Mouse (Mus musculus) MN1 (cell line): ENCODE data around the gene Tsc22d1.

Experiments used
- DNase-seq: peaks from one replicate; pipeline ENCODE4 v3.0.0-alpha.2; 2016; ENCODE audit warnings: low spot score

The Tsc22d1 gene

GRCm38 (mm10) chr14:76414862-76415780 lies at the start of gene Tsc22d1:
Gene Tsc22d1, plus strand, starts transcription at chr14:76414961.
- DNase-seq: peak; percentile 44

- DNase-seq: no peak
Measured at GRCm38 (mm10) chr14:76373638-76374037, 41.1 kb upstream of the Tsc22d1 start.

GRCm38 (mm10) chr14:76374601-76375000 lies 40.2 kb upstream of the Tsc22d1 start:
- no peak for DNase-seq

GRCm38 (mm10) chr14:76376561-76376960 lies 38.2 kb upstream of the Tsc22d1 start:
- DNase-seq: no peak

DNA sequence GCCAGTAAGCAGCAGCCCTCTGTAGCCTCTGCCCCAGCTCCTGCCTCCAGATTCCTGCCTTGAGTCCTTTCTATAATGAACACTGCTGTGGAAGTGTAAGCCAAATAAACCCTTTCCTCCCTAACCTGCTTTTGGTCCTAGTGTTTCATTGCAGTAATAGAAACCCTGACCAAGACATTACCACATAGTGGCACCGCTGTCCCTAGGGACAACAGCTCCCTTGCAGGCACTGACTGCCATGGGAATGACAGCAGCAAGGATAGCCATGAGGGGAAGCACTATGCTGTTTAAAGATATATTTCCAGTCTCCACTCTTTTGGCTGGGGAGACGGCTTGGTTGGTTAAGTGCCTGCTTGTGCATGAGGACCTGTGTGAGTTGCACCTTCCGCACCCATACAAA lies 35.4 kb upstream of the Tsc22d1 start:
- no peak for DNase-seq

DNA sequence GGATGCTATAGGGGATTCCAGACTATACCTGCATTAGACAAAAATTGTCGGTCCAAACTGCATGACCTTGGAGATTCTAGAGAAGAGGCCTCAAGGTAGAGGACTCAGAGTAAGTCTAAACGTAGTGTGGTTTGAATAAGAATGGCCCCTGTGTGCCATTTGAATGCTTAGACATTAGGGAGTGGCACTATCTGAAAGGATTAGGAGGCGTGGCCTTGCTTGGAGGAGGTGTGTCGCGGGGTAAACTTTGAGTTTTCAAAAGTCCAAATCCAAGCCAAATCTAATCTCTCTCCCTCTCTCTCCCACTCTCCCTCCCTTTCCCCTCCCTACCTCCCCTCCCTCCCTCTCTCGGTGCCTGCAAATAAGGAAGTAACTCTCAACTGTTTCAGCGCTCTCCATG lies 26.7 kb upstream of the Tsc22d1 start:
- no peak for DNase-seq

GRCm38 (mm10) chr14:76398251-76398650 lies 16.5 kb upstream of the Tsc22d1 start:
- peak; percentile 12 for DNase-seq

- DNase-seq: no peak
Measured at GRCm38 (mm10) chr14:76402574-76402973, 12.2 kb upstream of the Tsc22d1 start.

DNA sequence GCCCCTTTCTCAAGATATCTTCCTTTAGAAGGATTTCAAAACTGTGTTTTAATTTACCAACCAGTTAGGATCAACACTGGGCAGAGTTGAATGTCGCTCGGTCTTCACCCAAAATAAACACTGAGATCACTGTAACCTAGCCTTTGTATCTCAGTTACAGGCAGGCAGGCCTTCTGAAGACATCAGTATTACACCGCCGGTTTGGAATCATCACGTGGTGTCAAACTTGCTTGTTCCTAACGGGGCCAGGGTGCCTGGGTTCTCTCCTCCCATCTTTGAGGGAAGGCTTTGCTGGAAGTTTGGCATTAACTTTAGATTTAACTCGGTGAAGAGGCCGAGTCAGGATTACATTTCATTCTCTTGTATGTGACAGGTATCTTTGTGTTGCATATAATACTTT lies 5.7 kb upstream of the Tsc22d1 start:
- DNase-seq: no peak

GRCm38 (mm10) chr14:76413773-76414121 lies 1.0 kb upstream of the Tsc22d1 start:
- DNase-seq: no peak

DNA sequence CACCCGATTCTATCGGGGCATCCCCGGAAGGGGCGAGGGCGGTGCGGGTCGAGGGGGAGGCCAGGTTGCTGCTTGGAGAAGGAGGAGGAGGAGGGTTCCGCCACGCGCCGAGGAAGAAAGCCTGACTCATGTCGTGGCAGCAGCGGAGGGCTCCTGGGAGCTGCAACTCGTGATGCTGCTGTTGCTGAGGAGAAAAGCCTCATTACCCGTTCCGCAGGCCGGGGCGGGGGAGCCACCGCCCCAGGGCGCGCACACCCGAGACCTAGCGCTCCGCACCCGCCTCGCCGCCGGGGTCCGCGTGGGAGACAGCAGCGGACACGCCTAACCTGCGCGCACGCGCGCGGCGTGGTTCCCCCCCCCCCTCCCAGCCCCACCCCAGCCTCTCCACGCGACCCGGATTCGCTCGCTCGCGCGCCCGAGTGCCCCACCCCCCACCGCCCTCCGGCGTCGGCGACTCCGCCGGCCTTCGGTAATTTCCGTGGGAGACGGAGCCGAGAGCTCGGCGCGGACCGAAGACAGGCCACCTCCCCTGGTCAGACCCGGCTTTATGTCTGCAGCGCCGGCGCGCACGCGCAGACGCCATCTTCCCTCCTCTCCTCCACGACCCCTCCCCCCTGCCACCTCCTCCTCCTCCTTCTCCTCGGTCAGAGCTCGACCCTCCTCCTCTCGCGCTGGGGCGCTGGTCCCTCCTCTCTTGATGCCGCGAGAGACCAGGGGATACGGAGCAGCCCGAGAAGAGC lies 469 bp upstream of the Tsc22d1 start:
- DNase-seq: peak; percentile 98

GRCm38 (mm10) chr14:76415781-76416301 lies 1.1 kb downstream of the Tsc22d1 start:
- DNase-seq: peak; percentile 39

- peak; percentile 17 for DNase-seq
Measured at GRCm38 (mm10) chr14:76416366-76417040, 1.7 kb downstream of the Tsc22d1 start.

DNA sequence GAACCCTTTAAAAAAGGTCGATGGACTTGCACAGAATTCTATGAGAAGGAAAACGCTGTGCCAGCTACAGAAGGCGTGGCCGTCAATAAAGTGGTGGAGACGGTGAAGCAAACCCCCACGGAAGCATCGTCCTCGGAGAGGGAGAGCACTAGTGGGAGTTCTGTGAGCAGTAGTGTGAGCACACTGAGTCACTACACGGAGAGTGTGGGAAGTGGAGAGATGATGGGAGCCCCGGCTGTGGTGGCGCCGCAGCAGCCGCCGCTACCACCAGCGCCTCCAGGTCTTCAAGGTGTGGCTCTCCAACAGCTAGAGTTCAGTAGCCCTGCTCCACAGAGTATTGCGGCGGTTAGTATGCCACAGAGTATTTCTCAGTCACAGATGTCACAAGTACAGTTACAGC lies 2.6 kb downstream of the Tsc22d1 start:
- no peak for DNase-seq

- no peak for DNase-seq
Measured at GRCm38 (mm10) chr14:76420726-76421125, 6.0 kb downstream of the Tsc22d1 start.

DNA sequence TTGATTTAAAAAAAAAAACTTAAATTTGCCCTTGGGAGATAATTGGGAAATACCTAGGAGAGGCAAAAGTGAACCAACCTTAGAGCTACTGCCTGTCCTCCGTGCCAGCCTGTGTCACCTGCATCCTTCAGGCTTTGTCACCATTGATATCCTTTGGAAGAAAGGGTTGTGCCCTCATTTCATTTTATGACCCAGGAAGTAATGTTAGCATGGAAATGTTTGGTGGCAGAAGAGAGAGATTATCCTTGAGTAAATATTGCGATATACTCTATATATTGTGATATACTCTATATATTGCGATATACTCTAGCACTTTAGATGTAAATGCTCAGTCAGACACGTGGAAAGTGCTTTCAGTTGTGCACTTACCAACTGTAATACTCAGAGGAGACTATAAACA lies 6.4 kb downstream of the Tsc22d1 start:
- DNase-seq: no peak

- DNase-seq: no peak
Measured at GRCm38 (mm10) chr14:76425422-76425821, 10.7 kb downstream of the Tsc22d1 start.

- no peak for DNase-seq
Measured at GRCm38 (mm10) chr14:76425986-76426530, 11.3 kb downstream of the Tsc22d1 start.

GRCm38 (mm10) chr14:76428855-76429254 lies 14.1 kb downstream of the Tsc22d1 start:
- no peak for DNase-seq

DNA sequence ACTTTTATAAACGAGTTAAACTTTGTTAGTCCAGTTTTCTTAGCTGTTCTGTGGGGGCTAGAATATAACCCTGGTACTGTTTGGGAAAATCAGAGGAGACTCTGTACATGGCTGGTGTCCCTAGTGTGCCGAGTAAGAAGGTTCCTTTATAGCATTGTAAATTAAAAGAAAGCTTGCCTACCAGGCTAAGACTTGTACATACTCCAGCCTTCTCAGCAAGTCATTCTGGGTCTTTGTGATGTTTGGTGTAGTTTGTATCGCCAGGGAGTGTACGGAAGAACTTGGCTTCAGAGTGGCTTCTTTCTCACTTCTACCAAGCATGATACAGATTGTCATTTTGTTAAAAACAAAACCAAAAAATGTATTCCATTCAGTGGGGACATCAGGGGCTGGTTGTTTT lies 17.2 kb downstream of the Tsc22d1 start:
- DNase-seq: no peak

DNA sequence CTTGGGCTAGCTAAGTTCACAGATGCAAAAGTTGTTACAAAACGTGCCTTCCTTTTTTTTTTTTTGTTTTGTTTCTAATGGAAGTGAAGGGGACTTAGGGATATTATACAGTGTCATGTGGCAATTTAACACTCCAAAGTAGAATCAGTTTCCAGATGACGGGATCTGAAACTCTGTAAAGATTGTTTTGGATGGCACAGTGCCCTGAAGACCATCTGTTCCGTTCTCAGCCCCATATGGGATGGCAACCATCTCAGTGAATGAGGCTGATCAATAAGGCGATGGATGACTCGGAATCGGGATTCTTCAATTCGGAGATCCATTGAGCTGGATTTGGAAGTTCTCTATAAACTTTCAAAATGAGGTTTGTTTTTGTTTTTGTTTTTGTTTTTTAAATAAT lies 17.6 kb downstream of the Tsc22d1 start:
- DNase-seq: no peak

DNA sequence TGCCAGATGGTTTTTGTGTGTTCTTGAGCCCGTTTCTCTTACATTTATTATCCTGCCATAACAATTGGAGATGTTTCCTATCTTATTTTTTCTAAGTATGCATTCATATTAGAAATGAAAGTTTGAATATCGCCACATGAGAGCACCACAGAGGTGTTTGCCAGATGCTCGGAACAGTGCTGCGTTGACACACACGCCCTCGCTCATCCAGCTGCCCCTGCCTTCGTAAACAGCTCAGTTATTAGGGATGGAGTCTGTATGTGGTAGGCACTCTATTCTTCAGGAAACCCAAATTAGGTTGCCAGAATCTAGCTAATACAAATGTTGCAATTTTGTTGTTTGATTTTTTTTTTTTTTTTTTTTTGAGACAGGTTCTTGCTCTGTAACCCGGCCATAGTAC lies 18.1 kb downstream of the Tsc22d1 start:
- DNase-seq: no peak
